Mouse (Mus musculus): Measurements from ENCODE around the gene Kdm2a. TPM values are rescaled to one million over a fixed set of nuclear protein-coding genes. Genes with fewer than 3 reads are reported as not detected.

Gene Kdm2a
- total and polyA plus RNA-seq, 3 experiments = 17.3 to 51.9 (median 23.1) TPM

GRCm38 (mm10) chr19:4422581-4422980 lies 24.5 kb upstream of the Kdm2a start:
- dilution Hi-C loops (cut with MboI; ENCODE audit: extremely low pct_ligation_motif_present, extremely low pct_unique_long_range_greater_than_20kb, low sequenced_read_pairs) (no loop called here), in situ Hi-C loops (cut with MboI; ENCODE audit: low pct_ligation_motif_present, low pct_unique_long_range_greater_than_20kb, low sequenced_read_pairs) (loop anchor here (10.0 kb wide), 1 partner anchor 168 kb away; no protein-coding TSS in a partner anchor)
- Histone ChIP-seq H3K4me1 (ENCODE audit: control insufficient read depth in 1 of 2, insufficient read depth in 2 of 2) (peaks cover 5 to 28% of the 10 kb centered on the region in 2 experiments), H3K79me2 (replicated peaks; ENCODE audit: control insufficient read depth, extremely low read depth, insufficient read depth, poor library complexity, severe bottlenecking) (no peaks in the 10 kb centered on the region), H3K27me3 (replicated peaks) (no peaks in the 10 kb centered on the region), H3K27ac (ENCODE audit: insufficient read depth, low read depth) (no peak overlapping the region), H3K9me3 (replicated peaks; ENCODE audit: low read length) (no peaks in the 10 kb centered on the region), H3K4me2 (ENCODE audit: insufficient read depth, low read depth, poor library complexity, severe bottlenecking) (no peak overlapping the region), H3K36me3 (replicated peaks in 1 of 2; ENCODE audit: control insufficient read depth in 1 of 2, insufficient read depth in 1 of 2, low read length in 1 of 2) (peaks cover 21 to 42% of the 10 kb centered on the region in 2 experiments), H3K9ac (ENCODE audit: insufficient read depth, low read depth) (no peak overlapping the region), H3K4me3 (replicated peaks in 1 of 3; ENCODE audit: low read depth in 2 of 3, low read length in 2 of 3, poor library complexity in 1 of 3) (no peak overlapping the region)
- DNase-seq (ENCODE audit: extremely low read depth) = no peak
- TF ChIP-seq ZKSCAN1 (IDR thresholded peaks at IDR 0.05; ENCODE audit: borderline replicate concordance, low read depth, low read length) (no peak), USF2 (conservative IDR thresholded peaks at IDR 0.05; ENCODE audit: low read depth, low read length) (no peak), E2F4 (IDR thresholded peaks at IDR 0.05; ENCODE audit: insufficient replicate concordance, low read depth, low read length) (no peak), UBTF (IDR thresholded peaks at IDR 0.05; ENCODE audit: low read depth, low read length) (no peak), ZC3H11A (IDR thresholded peaks at IDR 0.05; ENCODE audit: low read depth, low read length) (no peak), HCFC1 (IDR thresholded peaks at IDR 0.05; ENCODE audit: low read depth, low read length) (no peak), KAT2A (IDR thresholded peaks at IDR 0.05; ENCODE audit: insufficient replicate concordance, low read length) (no peak), ZNF384 (IDR thresholded peaks at IDR 0.05; ENCODE audit: low read depth, low read length) (no peak), MYC (IDR thresholded peaks at IDR 0.05; ENCODE audit: low read depth, low read length) (no peak), RCOR1 (conservative IDR thresholded peaks at IDR 0.05; ENCODE audit: low read depth, low read length) (no peak), NRF1 (IDR thresholded peaks at IDR 0.05; ENCODE audit: low read depth, low read length) (no peak), CHD2 (IDR thresholded peaks at IDR 0.05; ENCODE audit: low read length) (no peak), ZMIZ1 (IDR thresholded peaks at IDR 0.05; ENCODE audit: low read depth, low read length) (no peak), CHD1 (IDR thresholded peaks at IDR 0.05; ENCODE audit: low read depth, low read length) (no peak), TBP (conservative IDR thresholded peaks at IDR 0.05; ENCODE audit: low read depth, low read length) (no peak), USF1 (IDR thresholded peaks at IDR 0.05; ENCODE audit: low read depth, low read length) (no peak), BHLHE40 (IDR thresholded peaks at IDR 0.05; ENCODE audit: low read depth, low read length) (no peak), MAZ (IDR thresholded peaks at IDR 0.05; ENCODE audit: low read depth, low read length) (no peak), TCF12 (IDR thresholded peaks at IDR 0.05; ENCODE audit: low read depth, low read length) (no peak), MEF2A (IDR thresholded peaks at IDR 0.05; ENCODE audit: borderline replicate concordance, low read depth, low read length) (no peak)
